Mouse (Mus musculus) erythroid progenitor cell, adult 5-6 weeks (primary cell): ENCODE measurements around the gene Nrxn2. TPM values are rescaled to one million over a fixed set of nuclear protein-coding genes. Genes with fewer than 3 reads are reported as not detected.

Experiments
- ATAC-seq: replicated peaks from 2 replicates; pipeline ENCODE4 v1.8.0; 2016; ENCODE audit warnings: moderate number of reproducible peaks, mild to moderate bottlenecking, moderate TSS enrichment, inconsistent platforms; ENCODE audit not compliant: poor library complexity, low FRiP score, severe bottlenecking
- total RNA-seq, 2 experiments: library from RNA; stranded (forward) in 1 of 2; stranded (reverse) in 1 of 2; fragments of 150-400 nt in 1 of 2; fragments of 186-747, 209-891 nt in 1 of 2; gene quantifications; 2 replicates each; pipeline versions ENCODE4 v1.2.3 to v1.2.4; 2015 to 2017; ENCODE audit warnings: low replicate concordance in 2 of 2

Nrxn2 gene
- total RNA-seq, 2 experiments from 2014 or later = not detected

DNA sequence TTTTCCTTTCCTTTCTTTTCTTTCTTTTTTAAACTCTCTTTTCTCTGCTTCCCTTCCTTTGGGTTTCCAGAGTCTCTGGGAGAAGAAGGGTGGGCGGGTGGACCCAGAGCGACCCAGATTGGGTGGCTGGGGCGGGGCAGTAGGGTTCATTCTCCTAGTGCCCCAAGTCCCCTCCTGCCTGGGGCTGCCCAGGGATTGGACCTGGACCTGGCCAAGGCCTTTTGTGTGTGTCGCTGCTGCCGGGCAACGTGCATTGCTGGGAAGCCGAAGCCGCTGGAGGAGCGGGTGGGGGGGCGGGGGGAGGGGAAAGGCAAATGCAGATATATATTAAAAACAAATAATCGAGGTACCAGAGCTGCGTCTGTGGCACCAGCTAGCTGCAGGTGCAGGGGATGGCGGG lies 114.1 kb downstream of the Nrxn2 start:
- ATAC-seq = no peak

DNA sequence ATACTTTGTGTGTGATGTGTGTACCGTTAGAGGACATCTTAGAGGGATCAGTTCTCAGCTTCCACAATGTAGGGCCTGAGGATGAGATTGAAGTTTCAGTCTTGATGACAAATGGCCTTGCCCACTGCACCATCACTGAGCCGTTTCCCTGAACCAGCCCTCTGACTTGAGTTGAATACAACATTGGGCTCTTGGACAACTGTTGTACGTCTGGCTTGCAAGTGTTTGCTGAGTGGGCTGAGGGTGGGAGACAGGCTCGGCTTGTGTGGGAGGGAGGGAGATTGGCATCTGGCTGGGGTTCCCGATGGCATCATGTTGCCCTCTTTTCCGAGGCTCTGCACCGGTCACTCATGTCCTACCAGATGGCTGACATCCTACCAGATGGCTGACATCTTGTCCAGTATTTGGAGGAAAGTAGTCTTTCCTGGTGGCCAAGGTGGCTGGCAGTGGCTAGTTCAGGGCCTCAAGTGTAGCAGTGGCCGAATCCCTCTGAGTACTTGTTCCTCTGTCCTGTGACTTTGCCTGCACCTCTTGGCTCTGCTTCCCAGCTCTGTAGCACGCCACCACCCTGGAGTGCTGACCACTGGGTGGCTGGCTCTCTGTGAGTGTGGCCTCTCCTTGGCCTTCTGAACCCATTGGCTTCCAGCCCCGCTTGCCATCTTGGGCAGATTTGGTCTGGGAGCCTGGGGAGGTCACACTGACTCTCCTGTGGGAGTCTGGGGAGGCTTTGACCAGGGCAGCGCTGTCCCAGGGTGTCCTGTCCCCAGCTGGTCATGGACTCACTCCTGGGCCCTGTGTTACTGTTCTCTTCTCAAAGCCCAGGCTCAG lies 115.0 kb downstream of the Nrxn2 start:
- no peak for ATAC-seq

GRCm38 (mm10) chr19:6534118-6534415 lies 115.5 kb downstream of the Nrxn2 start:
- ATAC-seq = no peak

DNA sequence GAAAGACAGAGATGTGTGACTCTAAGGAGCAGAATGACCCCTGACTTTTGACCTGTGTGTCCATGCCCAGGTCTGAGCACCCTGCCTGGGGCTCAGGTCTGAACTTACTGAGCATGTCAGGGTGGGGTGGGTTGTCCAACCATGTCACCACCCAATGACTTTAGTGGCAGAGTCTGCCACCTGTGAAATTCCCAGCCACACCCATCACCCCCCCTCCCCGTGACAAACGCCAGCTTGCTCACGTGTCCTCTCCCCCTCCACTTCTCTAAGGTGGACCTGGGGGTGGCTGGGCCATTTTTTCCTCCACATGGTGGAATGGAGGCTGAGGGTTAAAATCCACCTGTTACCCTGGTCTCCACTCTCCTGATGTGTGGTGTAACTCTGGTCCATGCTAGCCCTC lies 117.7 kb downstream of the Nrxn2 start:
- no peak for ATAC-seq

GRCm38 (mm10) chr19:6536696-6537095 lies 118.2 kb downstream of the Nrxn2 start:
- ATAC-seq = no peak

DNA sequence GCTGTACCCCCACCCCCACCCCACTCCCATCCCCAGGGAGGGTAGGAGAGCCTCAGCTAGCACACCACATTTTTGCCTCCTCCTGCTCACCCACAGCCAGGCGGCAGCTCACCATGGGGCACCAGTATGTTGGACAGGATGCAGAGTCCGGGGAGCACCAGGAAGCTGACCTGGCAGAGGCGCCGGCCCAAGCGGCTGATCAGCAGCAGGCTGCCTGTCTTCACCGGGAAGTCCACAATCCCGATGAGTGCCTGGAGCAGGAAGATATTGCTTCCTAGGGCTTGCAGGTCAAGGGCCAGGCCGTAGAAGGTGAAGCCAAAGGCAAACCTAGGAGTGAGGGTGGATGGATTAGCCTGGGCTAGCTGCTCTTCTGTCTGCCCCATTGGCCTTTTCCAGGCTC lies 119.0 kb downstream of the Nrxn2 start:
- no peak for ATAC-seq

- ATAC-seq = no peak
Measured at GRCm38 (mm10) chr19:6538546-6538945, 120.0 kb downstream of the Nrxn2 start.

GRCm38 (mm10) chr19:6539592-6539991 lies 121.1 kb downstream of the Nrxn2 start:
- no peak for ATAC-seq

DNA sequence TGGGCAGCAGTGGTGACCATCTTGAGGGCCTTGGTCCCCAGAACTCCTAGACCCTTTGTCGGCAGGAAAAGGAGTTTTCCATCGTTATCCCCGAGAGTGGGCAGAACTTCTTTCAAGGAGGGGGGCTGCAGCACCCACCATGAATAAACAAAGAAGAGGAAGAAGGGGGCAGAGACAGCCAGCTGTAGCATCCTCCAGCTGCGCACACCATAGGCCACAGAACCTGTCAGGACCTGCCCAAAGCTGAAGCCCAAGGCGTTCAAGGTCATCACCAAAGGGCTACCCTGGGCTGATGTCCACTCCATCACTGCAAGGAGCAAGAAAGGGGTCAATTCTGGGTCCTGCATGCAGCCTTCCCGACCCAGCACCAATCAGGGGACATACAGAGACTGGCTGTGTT lies 121.7 kb downstream of the Nrxn2 start:
- ATAC-seq = no peak

GRCm38 (mm10) chr19:6541521-6541920 lies 123.0 kb downstream of the Nrxn2 start:
- ATAC-seq = no peak

DNA sequence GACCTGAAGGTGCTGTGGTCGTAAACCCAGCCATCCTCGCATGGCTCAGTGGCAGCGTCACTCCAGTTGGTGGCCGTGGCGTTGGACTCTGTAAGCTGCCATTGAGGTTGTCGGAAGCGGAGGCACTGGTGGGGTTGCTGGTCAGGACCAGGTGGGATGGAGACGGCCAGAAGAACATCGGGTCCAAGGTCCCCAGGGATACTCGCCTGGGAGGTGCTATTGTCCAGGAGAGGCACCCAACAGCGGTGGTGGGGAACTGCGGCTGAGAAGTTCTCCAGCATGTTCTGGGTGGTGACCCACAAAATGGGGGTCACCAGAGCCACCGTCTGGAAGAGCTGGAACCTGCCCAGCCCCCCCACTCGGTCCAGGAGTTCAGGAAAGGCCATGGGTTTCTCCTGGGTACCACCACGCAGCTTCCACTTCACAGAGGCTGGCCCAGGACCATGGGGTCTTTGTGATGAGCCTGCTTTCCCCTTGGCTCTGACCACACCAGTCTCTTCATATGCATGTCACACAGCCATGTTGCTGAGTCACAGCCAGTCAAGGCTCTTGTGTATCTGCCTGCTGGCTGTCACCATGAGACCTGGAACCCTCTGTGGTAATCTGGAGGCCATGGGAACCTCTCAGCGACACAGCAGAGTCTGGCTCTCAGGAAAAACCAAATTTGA lies 124.0 kb downstream of the Nrxn2 start, which contains the start of gene Slc22a12:
Gene Slc22a12 (minus strand): TSS at position 666 of the 668 bp plus-strand sequence.
- ATAC-seq = no peak

DNA sequence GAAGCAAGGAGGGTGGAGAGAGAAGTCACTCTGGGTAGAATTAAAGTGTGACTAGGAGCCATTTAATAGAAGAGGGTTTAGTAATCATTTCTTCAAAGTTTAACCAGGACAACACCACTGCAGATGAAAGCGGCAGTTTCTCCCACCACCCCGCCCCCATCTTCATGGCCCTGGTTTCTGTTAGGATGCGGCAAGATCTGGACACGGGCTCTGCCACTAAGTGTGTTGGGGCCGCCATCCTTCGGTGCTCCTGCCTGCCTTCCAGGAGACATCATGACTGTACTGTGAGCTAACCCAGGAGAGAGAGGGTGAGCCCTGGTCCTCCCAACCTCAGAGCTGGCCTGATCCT lies 124.5 kb downstream of the Nrxn2 start:
- no peak for ATAC-seq

DNA sequence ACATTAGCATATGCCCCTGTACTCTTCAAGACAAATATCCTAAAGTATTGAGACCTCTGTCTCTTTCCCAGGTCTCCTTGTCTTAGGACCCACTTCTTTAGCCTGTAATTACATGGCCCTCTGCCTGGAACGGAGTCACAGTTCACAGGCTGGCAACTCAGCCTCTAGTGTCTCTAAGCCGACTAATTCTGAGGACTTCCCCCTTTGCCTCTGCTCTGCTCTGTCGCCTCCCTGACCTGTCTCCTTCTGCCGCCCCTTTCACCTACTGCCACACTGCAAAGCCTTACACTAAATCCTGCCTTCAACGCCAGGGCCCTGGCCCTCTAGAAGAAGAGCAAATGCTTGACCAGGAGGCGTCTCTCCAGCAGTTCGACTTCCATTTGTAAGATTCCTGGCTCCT lies 125.0 kb downstream of the Nrxn2 start:
- ATAC-seq = no peak

DNA sequence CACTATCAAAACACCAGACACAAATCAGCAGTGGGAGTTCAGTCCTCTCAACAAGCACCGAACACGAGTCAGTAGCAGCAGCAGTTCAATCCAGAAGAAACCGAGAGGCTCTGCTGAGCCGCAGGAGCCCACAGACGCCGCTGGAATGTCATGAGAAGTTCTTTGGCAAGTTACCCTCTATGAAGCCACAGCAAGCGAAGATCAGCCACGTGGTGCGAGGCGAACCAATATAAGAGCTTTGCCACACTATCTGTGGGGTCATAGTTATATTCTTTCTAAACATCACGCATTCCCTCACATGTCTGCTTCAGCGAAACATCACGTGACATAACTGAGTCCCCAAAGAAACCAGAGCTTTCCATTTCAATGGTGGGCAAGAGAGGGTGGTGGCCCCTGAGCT lies 126.2 kb downstream of the Nrxn2 start:
- no peak for ATAC-seq

GRCm38 (mm10) chr19:6545481-6545880 lies 127.0 kb downstream of the Nrxn2 start:
- no peak for ATAC-seq

DNA sequence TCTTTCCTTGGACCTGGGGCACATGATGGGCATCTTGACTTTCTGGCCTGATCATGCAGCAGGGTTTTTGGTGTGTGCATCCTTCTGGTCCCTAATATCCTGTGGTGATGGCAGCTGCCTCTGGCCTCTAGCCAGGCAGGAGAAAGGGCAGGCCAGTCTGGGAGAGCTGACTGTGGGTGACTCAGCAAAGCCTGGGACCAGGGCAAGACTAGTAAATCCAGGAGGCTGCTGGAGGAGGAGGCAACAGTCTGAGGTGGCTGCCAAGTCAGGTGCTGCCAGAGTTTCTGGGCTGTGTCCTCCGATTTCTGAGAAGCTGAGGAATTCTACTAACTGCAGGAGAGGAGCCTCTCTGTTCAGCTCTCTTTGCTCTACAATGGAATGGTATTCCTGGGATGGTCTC lies 127.6 kb downstream of the Nrxn2 start:
- ATAC-seq = no peak

- ATAC-seq = no peak
Measured at GRCm38 (mm10) chr19:6547801-6548200, 129.3 kb downstream of the Nrxn2 start.

GRCm38 (mm10) chr19:6548431-6549410 lies 130.2 kb downstream of the Nrxn2 start:
- no peak for ATAC-seq

GRCm38 (mm10) chr19:6549566-6549965 lies 131.0 kb downstream of the Nrxn2 start:
- no peak for ATAC-seq

DNA sequence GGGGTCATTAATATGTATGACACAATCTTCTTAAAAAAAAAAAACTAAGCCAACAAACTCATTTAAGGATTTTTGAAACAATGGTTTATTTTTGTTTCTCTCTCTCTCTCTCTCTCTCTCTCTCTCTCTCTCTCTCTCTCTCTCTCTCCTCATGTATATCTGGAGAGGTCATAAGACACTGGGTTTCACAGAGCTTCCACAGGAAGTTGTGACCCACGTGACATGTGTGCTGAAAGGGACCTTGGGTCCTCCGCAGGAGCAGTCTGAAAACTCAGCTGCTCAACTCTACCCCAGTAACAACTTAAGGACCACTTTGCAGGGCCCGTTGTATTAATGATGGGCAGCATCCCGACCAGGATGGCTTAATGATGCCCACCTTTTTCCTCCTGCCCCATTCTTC lies 132.7 kb downstream of the Nrxn2 start:
- no peak for ATAC-seq
